Mouse (Mus musculus) spleen, embryonic (tissue): ENCODE measurements around the gene Rpl35.

ENCODE experiments used
- CTCF ChIA-PET: fragments of 350-600 bp; sonication (Branson Sonifier 250); formaldehyde crosslinking; loops from one replicate; lab custom pipeline; 2022; lab: Charles Lee

Gene Rpl35

GRCm38 (mm10) chr2:38953152-38953883, 52.1 kb downstream of the Rpl35 start:
- CTCF ChIA-PET: interaction anchor here (0.6 kb wide), 1 partner anchor 98 kb away, joined by 3 read pairs; no protein-coding TSS in a partner anchor
